Mouse (Mus musculus) C2C12 (cell line): ENCODE measurements around the gene Nfasc.

Experiments
- CTCF ChIP-seq: IDR thresholded peaks from one replicate; pipeline ENCODE4 v1.5.1; 2011; ENCODE audit not compliant: control insufficient read depth, insufficient read depth, insufficient read length
- MYOG ChIP-seq: IDR thresholded peaks from one replicate; pipeline ENCODE4 v1.6.1; 2011; ENCODE audit not compliant: control insufficient read depth, insufficient read length; ENCODE audit errors: extremely low read depth

DNA sequence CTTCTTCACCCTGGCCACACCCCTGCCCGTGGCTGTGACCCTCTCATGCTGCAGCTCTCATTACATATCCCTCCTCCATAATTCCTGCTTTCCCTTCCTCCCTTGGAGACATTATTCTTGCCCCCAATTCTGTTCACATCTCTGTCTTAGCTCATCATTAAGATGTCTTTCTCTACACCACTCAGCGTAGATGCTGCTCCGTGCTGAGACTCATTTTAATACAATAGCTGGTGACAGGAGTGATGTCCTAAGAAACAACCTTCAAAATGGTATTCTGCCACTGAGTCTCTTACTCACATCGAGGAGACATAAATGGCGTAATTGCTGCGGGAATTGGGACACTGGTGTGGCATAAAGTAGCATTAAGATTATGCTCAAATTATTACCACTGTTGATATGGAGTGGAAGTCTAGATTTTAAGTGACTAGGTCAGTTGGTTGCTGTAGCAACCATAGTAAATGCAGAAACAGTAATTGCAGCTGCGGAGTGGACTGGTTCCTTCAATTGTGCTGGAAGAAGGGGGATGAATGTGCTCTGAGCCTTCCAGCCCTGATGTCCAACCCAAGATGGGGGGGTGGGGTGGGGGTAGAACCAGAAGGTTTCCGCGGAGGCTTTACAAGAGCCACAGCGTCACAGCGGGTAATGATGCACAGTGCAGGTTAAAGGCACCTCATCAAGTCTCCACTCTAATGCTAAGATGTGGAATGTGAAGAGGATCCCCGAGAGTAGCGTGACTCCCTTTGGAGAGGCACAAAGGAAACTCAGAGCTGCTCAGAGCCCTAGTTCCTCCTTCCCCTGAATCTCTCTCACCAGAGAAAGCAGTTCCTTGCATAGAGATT is 40.2 kb upstream of the Nfasc start:
- TF ChIP-seq CTCF: no peak
- no peak for TF ChIP-seq MYOG
